Mouse (Mus musculus) heart, adult 2 months (tissue): Measurements from ENCODE around the gene C8b. TPM values are rescaled to one million over a fixed set of nuclear protein-coding genes. Genes with fewer than 3 reads are reported as not detected.
A peak's percentile ranks its signal among the peaks of the same experiment; 100 is the strongest.

Experiments
- DNase-seq, 2 experiments: peaks; one replicate each; pipeline ENCODE4 v3.0.0; 2021
- H3K27ac ChIP-seq: fragments of 200-600 bp; 2 replicates; pipeline ENCODE4 v1.8.1; 2022
- H3K27me3 ChIP-seq: fragments of 200-500 bp; 2 replicates; pipeline ENCODE4 v1.6.1; 2012; ENCODE audit warnings: mild to moderate bottlenecking, low read length, inconsistent platforms, mixed read lengths; ENCODE audit not compliant: control insufficient read depth, insufficient read depth
- H3K36me3 ChIP-seq: fragments of 200-500 bp; 2 replicates; pipeline ENCODE4 v1.6.1; 2012; ENCODE audit warnings: low read length, inconsistent platforms; ENCODE audit not compliant: control insufficient read depth, insufficient read depth
- H3K4me1 ChIP-seq: fragments of 200-500 bp; 2 replicates; pipeline ENCODE4 v1.6.1; 2011; ENCODE audit warnings: low read length; ENCODE audit not compliant: control insufficient read depth, insufficient read depth
- H3K4me3 ChIP-seq: fragments of 200-600 bp; 2 replicates; pipeline ENCODE4 v1.8.1; 2022
- H3K79me2 ChIP-seq: fragments of 200-500 bp; replicated peaks from 2 replicates; pipeline ENCODE4 v1.6.1; 2012; ENCODE audit warnings: mild to moderate bottlenecking, inconsistent platforms, low read length, moderate library complexity, mixed read lengths; ENCODE audit not compliant: control insufficient read depth, insufficient read depth
- H3K9ac ChIP-seq: fragments of 200-500 bp; 2 replicates; pipeline ENCODE4 v1.6.1; 2012; ENCODE audit warnings: low read depth, mild to moderate bottlenecking, control low read depth, inconsistent platforms, low read length, mixed read lengths
- CTCF ChIP-seq: fragments of 200-600 bp; IDR thresholded peaks from 2 replicates; pipeline ENCODE4 v1.8.1; 2022; ENCODE audit warnings: antibody characterized with exemption, mild to moderate bottlenecking, moderate library complexity
- EP300 ChIP-seq: fragments of 200-500 bp; IDR thresholded peaks from 2 replicates; pipeline ENCODE4 v1.6.1; 2011; ENCODE audit warnings: low read depth, low read length, control low read depth; ENCODE audit not compliant: insufficient read depth
- POLR2A ChIP-seq: fragments of 200-500 bp; IDR thresholded peaks from 2 replicates; pipeline ENCODE4 v1.6.1; 2011; ENCODE audit warnings: mild to moderate bottlenecking, low read depth, low read length, control low read depth; ENCODE audit not compliant: insufficient read depth
- WGBS: fragments of 180-500 bp; shearing (Covaris S2); methylation state at CpG from one replicate; pipeline ENCODE4 v1.1.7; 2018; 5-methylcytosine and 5-hydroxymethylcytosine counted together
- intact Hi-C: fragments of 180-260 bp; cut with DNase I; formaldehyde crosslinking; loops from one replicate; pipeline ENCODE4 v1.15.1; 2025
- long read RNA-seq: library from polyadenylated mRNA; stranded (forward); transcript quantifications from one replicate; pipeline ENCODE4 v2.0.0, GENCODE M21; 2021
- polyA plus RNA-seq: library from polyadenylated mRNA; depleted of rRNA; stranded (reverse); fragments of >200 nt; gene quantifications from 2 replicates; pipeline ENCODE4 v1.2.3, GENCODE M21; 2012; rRNA removed
- total RNA-seq, 2 experiments: library from RNA; stranded (reverse); gene quantifications; 2 replicates each; pipeline ENCODE4 v1.2.3; 2021

Gene C8b
- total RNA-seq (not detected), polyA plus RNA-seq (not detected in 2 replicates)
- long read RNA-seq, result 0 reads

GRCm38 (mm10) chr4:104766065-104766464, at the start of gene C8b:
Gene C8b (plus strand): TSS chr4:104766317.
- intact Hi-C loops, result no loop called here
- Histone ChIP-seq H3K27ac (no peak within 1 kb of the TSS), H3K9ac (no peak within 1 kb of the TSS), H3K4me1 (no peaks in the 10 kb centered on the region), H3K79me2 (no peaks in the 10 kb centered on the region), H3K36me3 (no peaks in the 10 kb centered on the region), H3K4me3 (no peak within 1 kb of the TSS), H3K27me3 (no peaks in the 10 kb centered on the region; the same call in 1 of the 2 replicates)
- 85% methylated on average over 8 of the region's 8 CpGs for WGBS
- TF ChIP-seq CTCF (no peak), POLR2A (no peak), EP300 (no peak)
- DNase-seq, result no peak

GRCm38 (mm10) chr4:104716506-104716905, 49.6 kb upstream of the C8b start:
- Histone ChIP-seq H3K36me3 (no peaks in the 10 kb centered on the region), H3K27me3 (no peaks in the 10 kb centered on the region), H3K27ac (no peak overlapping the region), H3K79me2 (no peaks in the 10 kb centered on the region), H3K4me3 (no peak overlapping the region), H3K4me1 (no peaks in the 10 kb centered on the region), H3K9ac (no peak overlapping the region)
- no peak for TF ChIP-seq CTCF
- no peak for DNase-seq
- WGBS, result 53% methylated on average over 1 of the region's 1 CpGs
- intact Hi-C loops, result no loop called here

GRCm38 (mm10) chr4:104718973-104719795, 46.9 kb upstream of the C8b start:
- H3K27ac ChIP-seq, result no peak overlapping the region
- DNase-seq, result no peak
- no peak overlapping the region for H3K4me3 ChIP-seq
- H3K27me3 ChIP-seq, result no peaks in the 10 kb centered on the region
- H3K4me1 ChIP-seq, result no peaks in the 10 kb centered on the region
- TF ChIP-seq POLR2A, result no peak
- no peak for TF ChIP-seq CTCF
- no peak for TF ChIP-seq EP300
- WGBS, result 72% methylated on average over 13 of the region's 13 CpGs
- no peaks in the 10 kb centered on the region for H3K36me3 ChIP-seq
- no peaks in the 10 kb centered on the region for H3K79me2 ChIP-seq
- H3K9ac ChIP-seq, result no peak overlapping the region
- intact Hi-C loops, result no loop called here

GRCm38 (mm10) chr4:104723527-104724045, 42.5 kb upstream of the C8b start:
- H3K27me3 ChIP-seq, result no peaks in the 10 kb centered on the region
- no peaks in the 10 kb centered on the region for H3K36me3 ChIP-seq
- no peak overlapping the region for H3K4me3 ChIP-seq
- H3K4me1 ChIP-seq, result no peaks in the 10 kb centered on the region
- no peak overlapping the region for H3K27ac ChIP-seq
- H3K9ac ChIP-seq, result no peak overlapping the region
- TF ChIP-seq EP300 (no peak), POLR2A (no peak), CTCF (no peak)
- H3K79me2 ChIP-seq, result no peaks in the 10 kb centered on the region
- 55% methylated on average over 6 of the region's 6 CpGs for WGBS
- intact Hi-C loops, result no loop called here
- DNase-seq, result no peak

GRCm38 (mm10) chr4:104724258-104724657, 41.9 kb upstream of the C8b start:
- Histone ChIP-seq H3K27me3 (no peaks in the 10 kb centered on the region), H3K9ac (no peak overlapping the region), H3K4me3 (no peak overlapping the region), H3K79me2 (no peaks in the 10 kb centered on the region), H3K4me1 (no peaks in the 10 kb centered on the region), H3K36me3 (no peaks in the 10 kb centered on the region), H3K27ac (no peak overlapping the region)
- TF ChIP-seq POLR2A (no peak), CTCF (no peak), EP300 (no peak)
- 80% methylated on average over 5 of the region's 5 CpGs for WGBS
- intact Hi-C loops, result no loop called here
- DNase-seq, result no peak

- 53% methylated on average over 3 of the region's 3 CpGs for whole genome bisulfite sequencing
- intact Hi-C loops, result no loop called here
- DNase-seq, result no peak
- no peaks in the 10 kb centered on the region for H3K79me2 ChIP-seq
- H3K27me3 ChIP-seq, result no peaks in the 10 kb centered on the region
- H3K36me3 ChIP-seq, result no peaks in the 10 kb centered on the region
- no peak overlapping the region for H3K4me3 ChIP-seq
- H3K9ac ChIP-seq, result no peak overlapping the region
- no peaks in the 10 kb centered on the region for H3K4me1 ChIP-seq
- TF ChIP-seq EP300 (no peak), CTCF (peak; percentile 52)
- H3K27ac ChIP-seq, result no peak overlapping the region
Measured at GRCm38 (mm10) chr4:104725673-104726072, 40.4 kb upstream of the C8b start.
